Mouse (Mus musculus): ENCODE measurements around the gene Map3k6. TPM values are rescaled to one million over a fixed set of nuclear protein-coding genes. Genes with fewer than 3 reads are reported as not detected.

Gene Map3k6
- total RNA-seq, 2 experiments from 2014 or later = 5.3 to 10.2 TPM

Small RNA genes within 50 kb of the gene (microRNA-seq; reads per million reads assigned to microRNA genes)
- 2.0 to 5.0 reads per million in 2 experiments for gene Mir7017

Other genes with a start within 250 kb of the Map3k6 start
- 10 to 100 TPM; 88.6 to 96.3 TPM for gene Ahdc1, start 229.6 kb upstream of the Map3k6 start, total RNA-seq (2021)
- 10 to 100 TPM; 37.4 to 45.0 TPM for gene Wasf2, start 110.3 kb upstream of the Map3k6 start, total RNA-seq (2021)
- 1 to 10 TPM; 2.6 to 4.8 TPM for gene Cd164l2, start 28.7 kb upstream of the Map3k6 start, total RNA-seq (2021)
- gene Gpr3, start 28.3 kb upstream of the Map3k6 start, total RNA-seq (2021) = 1 to 10 TPM; 8.2 to 9.2 TPM
- under 1 TPM; 0.19 to 0.44 TPM for gene Sytl1, start 22.3 kb downstream of the Map3k6 start, total RNA-seq (2021)
- gene Tmem222, start 37.0 kb downstream of the Map3k6 start, total RNA-seq (2021) = 10 to 100 TPM; 78.2 to 78.4 TPM
- gene Wdtc1, start 112.7 kb downstream of the Map3k6 start, total RNA-seq (2021) = 10 to 100 TPM; 67.8 to 68.9 TPM
- 10 to 100 TPM; 60.0 to 62.8 TPM for gene Slc9a1, start 128.9 kb downstream of the Map3k6 start, total RNA-seq (2021)
- gene Tent5b, start 239.3 kb downstream of the Map3k6 start, total RNA-seq (2021) = under 1 TPM in 1 of 2 experiments, not detected in 1; 0.17 TPM